Mouse (Mus musculus) bone marrow, adult 2 months (tissue): Measurements from ENCODE around the gene F830045P16Rik.

Experiments
- CTCF ChIP-seq: fragments of 200-500 bp; IDR thresholded peaks from 2 replicates; pipeline ENCODE4 v1.5.1; 2011; ENCODE audit warnings: low read length, control low read depth; ENCODE audit not compliant: control insufficient read depth, insufficient read depth
- POLR2A ChIP-seq: fragments of 200-500 bp; IDR thresholded peaks from 2 replicates; pipeline ENCODE4 v1.6.1; 2011; ENCODE audit warnings: low read depth, mild to moderate bottlenecking, control low read depth, low read length, borderline replicate concordance; ENCODE audit not compliant: control insufficient read depth

DNA sequence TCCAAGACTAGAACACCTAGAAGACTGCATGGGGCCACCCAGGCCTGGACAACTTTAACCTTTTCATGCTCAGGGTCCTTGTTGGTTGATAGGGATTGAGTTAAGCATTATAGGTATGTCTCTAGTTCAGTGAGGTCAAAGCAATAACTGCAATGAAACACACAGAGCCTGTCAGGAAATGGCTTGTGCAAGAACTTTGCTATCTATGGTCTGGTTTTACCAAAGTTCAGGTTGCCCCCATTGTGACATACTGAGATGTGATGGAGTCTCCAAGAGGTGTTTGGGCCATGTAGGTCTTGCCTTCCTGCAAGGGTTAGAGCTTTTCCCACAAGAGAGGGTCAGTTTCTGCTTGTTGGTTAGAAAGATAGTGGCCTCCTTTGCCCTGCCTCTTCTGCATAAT lies 10.8 kb downstream of the F830045P16Rik start:
- TF ChIP-seq CTCF (no peak), POLR2A (no peak)
